Mouse (Mus musculus): ENCODE data around the gene Setd5.

Gene Setd5

DNA sequence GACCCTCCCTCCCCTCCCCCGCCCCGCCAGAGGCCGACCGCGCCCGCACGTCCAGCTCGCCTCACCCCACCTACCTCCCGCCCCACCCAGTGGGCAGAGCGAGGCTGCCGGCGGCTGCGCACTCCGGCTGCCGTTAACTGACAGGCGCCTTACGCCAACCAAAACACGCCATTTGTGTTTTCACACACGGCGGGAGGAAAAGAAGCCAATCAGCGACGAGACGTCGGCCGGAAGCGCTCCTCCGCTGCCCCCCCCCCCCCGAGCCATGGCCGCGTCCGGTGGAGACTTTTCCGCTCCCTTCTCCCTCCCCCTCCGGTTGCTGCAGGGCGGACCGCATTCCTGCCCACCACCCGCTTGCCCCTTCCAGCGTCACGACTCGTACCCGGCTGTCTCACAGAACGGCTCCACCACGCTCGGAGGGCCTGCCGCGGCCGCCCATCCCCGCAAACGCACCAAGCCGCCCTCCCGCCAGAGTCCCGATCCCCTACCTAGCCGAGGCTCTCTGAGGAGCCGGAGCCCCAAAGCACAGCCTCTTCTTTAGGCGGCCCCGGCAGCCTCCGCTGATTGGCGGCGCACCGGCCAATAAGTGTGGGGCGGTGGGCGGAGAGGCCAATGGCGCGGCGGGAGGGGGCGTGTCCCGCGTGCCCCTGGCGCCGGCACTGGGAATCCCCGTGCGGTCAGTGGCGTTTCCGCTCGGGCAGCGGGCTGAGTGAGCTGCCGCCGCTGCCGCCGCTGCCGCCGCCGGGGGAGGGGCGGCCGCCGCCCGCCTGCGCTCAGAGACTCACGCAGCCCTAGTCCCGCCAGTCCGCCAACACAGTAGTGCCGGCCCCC, at the start of gene Setd5:
Setd5 (plus strand) TSS at position 680 of the 831 bp plus-strand sequence.
- peak; percentile 98 for DNase-seq (ENCODE audit: low spot score)

DNA sequence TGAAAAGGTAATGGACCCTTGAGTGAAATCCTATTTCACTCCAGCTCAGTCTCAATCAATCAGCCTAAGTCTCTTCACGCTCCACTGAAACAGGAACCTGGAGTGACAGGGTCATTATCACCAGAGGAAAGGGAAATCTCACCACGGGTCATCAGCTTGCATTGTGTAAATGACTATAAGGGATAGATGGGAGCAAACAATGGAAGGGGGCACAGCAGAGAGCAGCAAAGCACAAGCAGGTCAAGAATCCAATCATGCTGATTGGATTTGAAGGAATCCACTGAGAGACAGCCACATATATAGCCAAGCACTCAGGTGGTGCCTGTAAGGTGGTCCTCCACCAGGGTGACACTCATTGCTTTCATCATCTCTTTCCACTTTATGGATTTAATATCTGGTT, 49.7 kb upstream of the Setd5 start:
- DNase-seq (ENCODE audit: low spot score): no peak

DNA sequence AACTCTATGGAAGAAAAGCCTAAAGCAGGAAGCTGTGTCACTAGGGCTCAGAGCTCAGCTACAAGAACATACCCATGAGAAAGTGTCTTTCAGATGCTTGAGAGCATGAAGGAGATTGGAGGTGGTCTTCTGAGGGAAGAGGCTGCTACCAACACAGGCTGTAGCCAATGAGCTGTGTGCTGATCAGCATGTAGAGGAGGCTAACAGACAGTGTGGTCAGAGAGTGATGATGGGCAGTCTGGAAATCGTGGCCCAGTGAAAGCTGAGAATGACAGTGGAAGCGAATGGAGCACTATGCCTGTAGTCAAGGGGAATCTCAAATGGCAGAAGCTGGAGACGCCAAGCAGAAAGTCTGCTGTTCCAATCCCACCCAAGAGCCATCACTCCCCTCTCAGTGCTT, 48.2 kb upstream of the Setd5 start:
- DNase-seq (ENCODE audit: low spot score): no peak

DNA sequence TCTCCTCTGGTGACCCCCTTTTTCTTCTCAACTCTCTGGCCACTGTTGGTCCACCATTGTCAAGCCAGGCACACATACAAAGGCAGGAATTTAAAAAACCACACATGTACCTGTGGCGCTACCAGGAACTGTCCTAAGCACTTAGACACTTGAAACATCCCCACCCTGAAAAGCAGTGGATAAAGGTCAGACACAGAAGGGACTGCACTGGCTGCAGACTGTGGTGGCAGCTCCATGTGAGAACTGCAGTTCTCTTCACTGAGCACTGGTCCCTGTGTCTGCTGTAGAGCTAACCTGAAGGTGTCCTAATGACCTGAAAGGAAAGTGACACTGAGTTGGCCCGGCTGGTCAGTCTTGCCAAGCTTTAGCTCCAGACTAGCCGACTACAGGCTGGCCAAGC, 46.6 kb upstream of the Setd5 start:
- DNase-seq (ENCODE audit: low spot score): no peak

DNA sequence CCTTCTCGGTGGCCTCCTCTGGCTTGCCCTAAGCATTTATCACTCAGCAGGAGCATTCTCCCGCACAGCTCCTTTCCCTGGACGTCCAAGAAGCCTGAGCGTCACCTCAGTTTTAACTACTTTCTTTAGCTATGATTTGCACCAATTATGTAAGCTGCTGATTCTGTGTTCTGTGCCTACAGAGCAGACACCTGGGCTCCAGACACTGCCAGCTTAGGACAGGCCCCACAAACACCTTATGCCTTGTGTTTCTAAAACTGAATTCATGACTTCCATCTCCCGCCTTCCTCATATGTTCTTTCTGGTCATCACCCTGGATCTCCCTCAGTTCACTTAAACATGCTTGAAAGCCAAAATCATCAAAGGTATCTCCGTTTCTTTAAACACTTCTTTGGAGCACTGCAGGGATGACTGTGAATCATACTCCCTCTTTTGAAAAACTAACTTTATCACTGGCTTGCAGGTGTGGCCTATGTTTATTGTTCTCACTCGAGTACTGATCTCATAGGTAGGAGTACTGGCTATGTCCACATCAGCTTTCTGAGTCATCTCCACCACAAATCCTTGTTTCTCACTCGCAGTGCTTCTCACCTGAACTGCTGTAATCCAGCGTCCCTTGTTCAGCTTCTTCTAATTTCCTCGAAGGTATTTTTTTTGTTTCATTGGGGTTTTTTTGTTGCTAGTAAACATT, 46.0 kb upstream of the Setd5 start:
- peak; percentile 67 for DNase-seq (ENCODE audit: low spot score)

DNA sequence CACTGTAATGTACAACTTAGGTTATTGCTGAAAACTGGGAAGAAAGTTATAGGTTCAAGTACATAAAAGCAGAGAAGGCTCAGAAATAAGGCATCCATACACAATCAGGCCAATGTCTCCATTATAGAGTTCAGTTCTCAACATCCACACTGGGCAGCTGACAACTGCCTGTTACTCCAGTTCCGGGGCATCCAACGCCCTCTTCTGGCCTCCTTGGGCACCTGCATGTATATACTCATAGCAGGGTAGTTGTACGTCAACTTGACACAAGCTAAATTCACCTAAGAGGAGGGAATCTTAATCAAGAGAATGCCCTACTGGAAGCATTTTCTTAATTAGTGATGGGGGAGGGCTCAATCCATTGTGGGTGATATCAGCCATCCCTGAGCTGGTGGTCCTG, 45.0 kb upstream of the Setd5 start:
- no peak for DNase-seq (ENCODE audit: low spot score)

DNA sequence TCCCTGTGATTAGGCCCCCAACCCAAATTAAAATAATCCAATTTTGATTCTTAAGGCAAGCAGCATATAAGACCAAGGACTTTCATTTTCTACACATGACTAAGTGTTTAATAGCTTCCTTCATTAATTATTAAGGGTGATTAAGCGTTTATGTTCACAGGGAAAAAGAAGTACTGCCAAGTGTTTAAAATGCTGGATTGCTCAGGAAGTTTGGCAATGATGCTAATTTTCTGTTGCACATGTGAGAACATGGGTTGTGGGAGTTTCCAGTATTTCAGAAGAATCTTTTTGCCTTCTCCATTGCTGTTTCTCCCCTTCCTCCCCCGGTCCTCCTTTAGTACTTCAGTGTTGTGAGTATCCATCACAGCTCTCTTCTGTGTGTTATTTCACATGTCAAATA, 44.0 kb upstream of the Setd5 start:
- DNase-seq (ENCODE audit: low spot score): no peak

DNA sequence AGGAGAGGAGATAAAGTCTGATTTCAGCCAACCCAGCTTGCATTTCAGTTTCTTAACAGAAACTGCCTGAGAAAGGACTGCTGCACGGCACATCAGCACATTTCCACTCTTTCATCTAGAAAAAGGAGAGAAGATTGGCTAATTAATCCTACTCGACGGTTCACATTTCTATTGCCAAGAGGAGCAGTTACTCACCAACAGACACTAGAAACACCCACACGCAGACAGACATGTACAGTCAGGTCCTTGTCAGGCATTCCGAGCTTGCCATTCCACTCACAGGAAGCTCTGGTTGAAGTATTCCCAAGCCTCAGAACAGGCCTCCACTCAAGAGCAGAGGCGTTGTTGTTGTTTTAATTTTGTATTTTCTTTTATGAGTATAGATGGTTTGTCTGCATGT, 42.7 kb upstream of the Setd5 start:
- DNase-seq (ENCODE audit: low spot score): no peak

DNA sequence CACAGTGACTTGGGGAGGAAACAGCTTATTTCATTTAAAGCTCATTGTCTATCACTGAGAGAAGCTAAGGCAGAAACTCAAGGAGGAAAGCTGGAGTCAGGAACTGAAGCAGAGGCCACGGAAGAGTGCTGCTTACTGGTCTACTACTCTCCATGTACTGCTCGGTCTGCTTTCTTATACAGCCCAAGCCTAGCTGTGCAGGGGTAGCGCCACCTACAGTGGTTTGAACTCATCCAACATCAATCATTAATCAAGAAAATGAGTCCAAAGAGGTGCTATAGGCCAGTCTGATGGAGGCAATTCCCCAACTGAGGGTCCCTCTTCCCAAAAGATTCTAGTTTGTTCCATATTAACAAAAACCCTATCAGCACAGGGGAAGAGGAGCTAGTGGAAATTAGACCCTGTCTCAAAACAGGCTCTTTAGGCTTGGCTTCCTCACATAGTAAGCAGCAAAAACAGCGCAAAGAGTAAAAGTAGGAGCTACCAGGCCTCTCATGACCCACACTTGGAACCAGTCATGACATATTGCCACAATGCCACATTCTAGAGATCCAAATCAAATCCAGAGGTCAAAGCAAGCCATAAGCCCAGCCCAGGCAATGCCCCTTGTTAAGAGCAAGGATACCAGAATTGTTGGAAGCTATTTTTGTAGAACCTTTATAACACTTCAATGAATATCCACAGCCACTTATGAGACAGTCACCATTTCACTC, 40.5 kb upstream of the Setd5 start:
- DNase-seq (ENCODE audit: low spot score): no peak

DNA sequence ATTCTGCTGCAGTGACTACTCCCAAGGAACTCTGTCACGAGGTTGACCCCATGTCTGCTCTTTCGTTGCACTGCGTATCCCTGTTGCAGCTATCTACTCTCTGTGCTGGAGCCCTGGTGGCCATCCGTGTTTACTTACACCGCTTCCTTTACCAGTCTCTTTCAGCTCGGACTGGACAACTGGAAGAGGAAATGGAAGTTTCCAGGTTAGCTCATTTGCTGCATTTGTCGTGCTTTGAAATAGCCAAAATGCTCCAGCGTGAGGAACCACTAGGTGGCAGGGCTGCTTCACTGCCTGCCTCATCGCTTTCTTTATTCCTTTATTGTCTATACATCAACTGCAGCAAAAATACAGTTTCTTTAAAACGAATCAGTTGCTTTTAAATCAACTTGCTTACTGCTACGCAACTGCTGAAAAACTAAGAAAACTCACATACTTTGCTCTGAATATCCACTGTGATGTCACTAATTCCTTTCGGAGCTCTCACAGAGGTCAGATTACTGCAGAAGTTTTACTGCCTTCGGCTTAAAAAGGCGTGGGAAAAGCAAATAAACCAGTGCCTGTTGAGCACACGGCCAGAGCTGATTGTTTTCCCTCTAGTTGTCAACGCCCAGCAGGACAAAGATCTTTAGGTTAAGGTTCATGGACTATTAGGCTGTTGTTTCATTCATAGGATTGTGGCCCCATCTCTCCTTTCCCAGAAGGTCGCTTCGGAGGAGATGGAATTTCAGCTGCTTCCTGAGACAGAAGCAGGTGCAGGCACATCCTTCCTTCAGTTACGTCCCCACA, 39.0 kb upstream of the Setd5 start:
- DNase-seq (ENCODE audit: low spot score): peak; percentile 71

DNA sequence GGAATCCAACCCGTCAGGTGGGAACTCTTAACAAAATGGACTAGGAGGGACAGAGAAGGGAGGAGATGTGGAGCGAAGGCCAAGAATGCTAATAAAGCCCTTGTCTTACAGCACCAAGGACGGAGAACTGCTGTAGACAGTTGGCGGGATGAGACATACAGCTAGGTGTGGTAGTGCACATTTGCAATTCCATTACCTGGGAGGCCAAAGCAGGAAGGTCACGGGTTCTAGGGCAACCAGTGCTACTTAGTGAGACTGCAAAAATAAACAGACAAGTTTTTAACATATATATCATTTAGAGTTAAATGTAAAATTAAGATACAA, 38.5 kb upstream of the Setd5 start:
- no peak for DNase-seq (ENCODE audit: low spot score)

DNA sequence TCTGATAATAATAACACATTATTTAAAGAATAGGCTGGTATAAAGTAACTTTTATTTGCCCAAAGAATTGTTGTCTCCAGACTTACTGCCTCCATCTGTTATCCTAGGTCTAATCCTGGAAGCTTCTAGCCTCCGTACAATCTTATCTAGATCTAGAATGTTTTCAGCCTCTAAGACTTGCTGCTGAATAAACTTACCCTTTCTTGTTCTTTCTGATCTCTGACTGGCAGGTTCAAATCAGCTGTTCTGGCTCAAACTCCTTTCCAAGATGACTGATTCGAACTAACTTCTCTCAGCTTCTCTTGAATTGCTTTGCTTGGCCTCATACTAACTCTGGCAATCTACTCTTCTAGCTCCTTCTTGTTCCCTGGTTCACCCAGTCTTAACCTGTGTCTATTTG, 36.8 kb upstream of the Setd5 start:
- DNase-seq (ENCODE audit: low spot score): no peak

DNA sequence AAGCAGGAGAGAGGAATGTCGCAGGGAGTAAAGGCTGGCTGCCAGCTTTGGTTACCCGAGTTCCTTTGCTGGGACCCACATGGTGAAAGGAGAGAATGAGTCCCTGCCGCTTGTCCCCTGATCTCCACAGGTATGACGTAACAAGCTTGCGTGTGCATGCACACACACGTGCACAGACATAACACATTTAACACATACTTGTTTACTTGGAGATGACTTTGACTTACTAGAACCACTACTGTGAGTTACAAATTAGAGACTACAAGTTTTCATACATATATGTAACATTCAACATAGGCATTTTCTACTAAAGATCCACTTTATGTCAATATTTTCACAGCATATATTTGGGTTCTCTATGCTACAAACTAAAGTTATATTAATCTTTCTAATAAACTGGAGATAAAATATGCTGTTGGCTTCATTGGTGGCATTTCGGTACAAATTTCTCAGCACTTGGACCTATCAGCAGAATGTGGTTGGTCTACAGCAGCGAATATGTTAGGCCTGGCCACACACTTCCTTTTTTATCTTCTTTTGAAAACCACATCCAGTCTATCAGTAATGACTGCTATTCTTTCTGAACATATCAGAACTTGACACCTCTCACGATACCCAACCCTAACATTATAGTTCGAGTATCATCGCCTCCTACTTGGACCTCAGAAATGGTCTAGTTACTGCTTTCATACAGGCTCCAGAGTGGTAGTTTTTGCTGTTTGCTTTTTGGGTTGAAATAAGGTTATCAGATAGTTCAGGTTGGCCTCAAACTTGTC, 35.8 kb upstream of the Setd5 start:
- DNase-seq (ENCODE audit: low spot score): no peak

DNA sequence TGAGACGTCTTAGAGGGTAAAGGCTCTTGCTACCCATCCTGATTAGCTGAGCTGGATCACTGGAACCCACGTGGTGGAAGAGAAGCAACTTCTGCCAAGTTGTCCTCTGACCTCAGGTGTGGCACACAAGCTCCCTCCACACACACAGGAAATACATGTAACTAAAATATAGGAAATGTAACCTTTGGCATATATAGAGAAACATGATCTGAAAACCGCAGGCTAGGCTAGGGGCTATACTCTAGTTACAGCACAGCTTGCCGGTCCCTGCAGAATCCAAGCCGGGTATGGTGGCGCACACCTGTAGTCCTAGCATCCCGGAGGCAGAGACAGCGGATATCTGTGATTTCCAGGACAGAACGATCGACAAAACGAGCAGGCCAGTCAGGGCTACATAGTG, 31.6 kb upstream of the Setd5 start:
- no peak for DNase-seq (ENCODE audit: low spot score)

DNA sequence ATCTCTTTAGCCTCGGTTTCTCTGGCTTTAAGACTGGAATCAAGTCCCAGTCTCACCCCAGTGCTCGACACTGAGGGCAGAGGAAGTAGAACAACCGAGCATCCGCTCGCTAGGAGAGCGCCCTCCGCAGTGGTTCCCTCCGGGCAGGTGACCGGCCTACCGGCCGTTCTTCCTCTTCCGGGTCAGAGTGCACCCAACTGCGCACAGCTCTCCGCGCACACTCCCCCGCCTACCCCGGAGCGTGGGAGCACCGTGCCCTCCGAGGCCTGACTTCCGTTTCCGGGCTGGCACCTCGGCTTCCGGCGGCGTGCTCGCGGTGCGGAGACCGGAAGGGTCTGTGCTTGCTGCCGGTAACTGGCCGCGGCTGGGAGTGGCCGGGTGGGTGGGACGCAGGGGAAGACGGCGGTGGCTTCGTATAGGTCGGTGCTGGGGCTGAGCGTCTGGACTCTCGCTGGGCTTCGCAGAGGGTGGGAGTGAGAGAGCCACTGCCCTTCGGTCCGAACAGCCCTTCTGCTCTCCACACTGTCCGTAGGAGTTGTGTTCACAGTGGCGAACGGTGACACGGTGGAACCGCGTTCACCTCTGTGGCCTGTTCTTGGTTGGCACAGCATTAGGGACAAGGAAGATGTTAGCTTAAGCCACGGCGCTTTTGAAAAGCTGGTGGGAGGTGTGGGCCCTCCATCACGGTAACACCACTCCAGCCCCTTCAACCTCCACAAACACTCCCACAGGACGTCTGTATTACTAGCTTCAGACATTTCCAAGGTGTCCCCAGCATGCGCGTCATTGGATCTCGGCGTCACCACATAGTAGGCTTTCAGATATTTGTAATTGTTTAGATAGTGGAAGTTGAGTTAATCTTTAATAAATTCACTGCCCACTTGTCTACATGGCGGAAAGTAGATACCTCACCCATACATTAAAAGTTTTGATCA, 30.9 kb upstream of the Setd5 start, which contains the start of gene Thumpd3:
Thumpd3 (plus strand) TSS at position 185 of the 935 bp plus-strand sequence.
- peak; percentile 97 for DNase-seq (ENCODE audit: low spot score)

DNA sequence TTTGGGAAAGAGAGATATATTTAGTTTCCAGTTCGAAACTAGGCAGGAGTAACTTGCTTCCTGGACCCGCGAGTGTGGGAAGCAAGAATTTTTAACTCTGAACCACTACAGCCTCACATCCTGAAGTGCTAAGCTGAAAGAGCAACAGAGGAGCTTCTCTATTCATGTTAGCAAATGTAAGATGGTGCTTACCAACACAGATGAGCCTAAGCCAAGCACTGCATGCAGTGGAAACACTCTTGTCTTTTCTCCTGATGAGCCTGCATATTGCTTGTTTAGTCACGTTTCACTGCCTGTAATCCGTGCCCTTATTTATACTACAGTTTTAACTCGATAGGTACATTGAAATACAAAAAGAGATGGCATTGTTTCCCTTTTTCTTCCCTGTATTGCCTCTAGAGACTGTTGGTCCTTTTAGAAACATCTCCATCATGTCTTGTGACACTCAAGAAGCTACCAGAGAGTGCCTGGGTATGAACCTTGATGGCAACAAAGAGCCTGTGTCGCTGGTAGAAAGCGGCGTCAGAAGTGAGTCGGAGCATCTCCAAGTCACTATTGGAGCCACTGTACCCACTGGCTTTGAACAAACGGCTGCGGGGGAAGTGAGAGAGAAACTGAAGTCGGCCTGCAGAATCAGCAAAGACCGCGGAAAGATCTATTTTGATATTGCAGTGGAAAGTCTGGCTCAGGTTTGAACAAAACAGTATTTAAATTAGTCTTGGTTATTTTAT, 30.0 kb upstream of the Setd5 start:
- no peak for DNase-seq (ENCODE audit: low spot score)

DNA sequence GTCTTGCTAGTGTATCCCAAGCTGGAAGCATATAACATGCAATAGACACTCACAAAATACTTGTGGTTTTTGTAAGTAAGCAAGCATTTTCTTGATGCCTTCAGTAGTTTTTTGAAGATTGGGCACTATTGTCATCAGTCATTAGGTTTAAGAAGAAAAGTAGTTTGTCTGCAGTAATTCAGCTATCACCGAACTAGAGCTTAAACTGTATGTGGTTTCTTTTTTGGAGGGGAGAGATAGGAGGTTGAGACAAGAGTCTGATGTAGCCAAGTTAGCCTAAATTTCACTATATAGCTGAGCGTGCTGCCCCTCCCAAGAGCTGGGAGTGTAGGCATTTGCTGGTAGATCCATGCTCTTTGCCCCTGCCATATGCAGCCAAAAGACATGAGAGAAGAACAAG, 28.8 kb upstream of the Setd5 start:
- no peak for DNase-seq (ENCODE audit: low spot score)

DNA sequence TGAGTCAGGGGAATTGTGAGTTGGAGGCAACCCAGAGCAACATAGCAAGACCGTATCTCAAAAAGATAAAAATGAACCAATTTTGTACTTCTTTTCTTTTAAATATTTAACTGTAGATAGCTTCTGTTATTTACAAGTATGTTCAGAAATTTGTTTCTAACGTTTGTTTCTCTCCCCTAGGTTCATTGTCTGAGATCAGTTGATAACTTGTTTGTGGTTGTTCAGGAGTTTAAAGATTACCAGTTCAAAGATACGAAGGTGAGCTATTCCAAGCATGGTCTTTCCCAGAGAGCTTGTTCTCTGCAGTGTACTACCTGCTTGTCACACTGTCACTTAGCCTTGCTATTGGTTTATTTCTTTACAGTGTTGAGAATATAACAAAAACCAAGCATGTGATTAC, 28.0 kb upstream of the Setd5 start:
- DNase-seq (ENCODE audit: low spot score): no peak

DNA sequence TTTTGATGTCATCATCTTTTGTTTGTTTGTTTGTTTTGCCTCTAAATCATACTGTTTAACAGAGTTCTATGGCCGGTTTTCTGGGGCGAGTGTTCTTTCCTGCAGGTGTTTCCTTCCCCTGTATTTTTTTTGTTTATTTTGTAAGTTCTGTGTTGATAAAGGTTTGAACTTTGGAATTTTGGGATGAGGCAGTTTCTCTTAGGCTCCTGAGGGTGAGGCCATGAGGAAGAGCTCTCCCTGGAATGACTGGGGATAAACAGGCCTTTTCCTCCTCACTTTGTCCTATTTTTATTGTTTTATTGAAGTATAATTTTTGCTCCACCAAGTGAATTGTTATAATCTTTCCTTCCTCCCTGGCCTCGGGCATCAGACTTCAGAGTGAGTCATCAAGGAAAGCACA, 24.2 kb upstream of the Setd5 start:
- DNase-seq (ENCODE audit: low spot score): no peak

Data from lung, postnatal 25 days (tissue).